Mouse (Mus musculus) lung, postnatal 0 days (tissue): ENCODE measurements around the gene Rmnd5b.
A peak's percentile ranks its signal among the peaks of the same experiment; 100 is the strongest.

ENCODE experiments used
- CTCF ChIP-seq: IDR thresholded peaks from 2 replicates; pipeline ENCODE4 v1.5.1; 2016; ENCODE audit warnings: antibody characterized with exemption, mild to moderate bottlenecking
- EP300 ChIP-seq: IDR thresholded peaks from 2 replicates; pipeline ENCODE4 v1.6.1; 2016; ENCODE audit warnings: antibody characterized with exemption, mild to moderate bottlenecking, control low read depth

GRCm38 (mm10) chr11:51605602-51606446, 29.9 kb downstream of the Rmnd5b start:
- TF ChIP-seq CTCF (no peak), EP300 (0 out of 2 replicates have a peak, but pooled peaks have one; percentile 8)
